Mouse (Mus musculus) lung, embryonic 14.5 days (tissue): ENCODE measurements at regions not wholly inside any gene's neighbourhood (a gene's known extent, or its start where the extent isn't known, plus 50 kb on each side); places are given as distances from the start of the nearest gene placed in this dataset.
A peak's percentile ranks its signal among the peaks of the same experiment; 100 is the strongest.

ENCODE experiments used
- ATAC-seq: fragments of 200-750 bp; cut with Nextera tagmentation; 2 replicates; pipeline ENCODE4 v1.8.0; 2017; ENCODE audit warnings: mild to moderate bottlenecking, moderate TSS enrichment, moderate library complexity; ENCODE audit not compliant: insufficient read depth
- DNase-seq: peaks from one replicate; pipeline ENCODE4 v3.0.0-alpha.2; 2015
- H3K27ac ChIP-seq: fragments of 300-500 bp; sonication (generic); 2 replicates; pipeline ENCODE4 v1.5.1; 2014; ENCODE audit warnings: low read depth, mild to moderate bottlenecking, moderate library complexity
- H3K27me3 ChIP-seq: fragments of 300-500 bp; sonication (generic); 2 replicates; pipeline ENCODE4 v1.6.1; 2014; ENCODE audit warnings: low read length, control low read depth; ENCODE audit not compliant: insufficient read depth
- H3K36me3 ChIP-seq: fragments of 300-500 bp; sonication (generic); 2 replicates; pipeline ENCODE4 v1.6.1; 2014; ENCODE audit warnings: control low read depth; ENCODE audit not compliant: insufficient read depth
- H3K4me1 ChIP-seq: fragments of 300-500 bp; sonication (generic); 2 replicates; pipeline ENCODE4 v1.6.1; 2014; ENCODE audit warnings: antibody characterized with exemption, control low read depth; ENCODE audit not compliant: insufficient read depth
- H3K4me2 ChIP-seq: fragments of 300-500 bp; sonication (generic); 2 replicates; pipeline ENCODE4 v1.6.1; 2014; ENCODE audit warnings: mild to moderate bottlenecking
- H3K4me3 ChIP-seq: fragments of 300-500 bp; sonication (generic); 2 replicates; pipeline ENCODE4 v1.5.1; 2014; ENCODE audit warnings: low read depth, low read length
- H3K9ac ChIP-seq: fragments of 300-500 bp; sonication (generic); 2 replicates; pipeline ENCODE4 v1.6.1; 2014
- H3K9me3 ChIP-seq: fragments of 300-500 bp; sonication (generic); 2 replicates; pipeline ENCODE4 v1.6.1; 2016; ENCODE audit warnings: low read depth, low read length, control low read depth
- CTCF ChIP-seq: IDR thresholded peaks from 2 replicates; pipeline ENCODE4 v1.5.1; 2016; ENCODE audit warnings: antibody characterized with exemption, low read depth
- WGBS: fragments of 180-500 bp; shearing (Covaris S2); extraction: QIAGEN DNeasy Blood & Tissue Kit; methylation state at CpG from one replicate; pipeline ENCODE4 v1.1.7; 2014; 5-methylcytosine and 5-hydroxymethylcytosine counted together

DNA sequence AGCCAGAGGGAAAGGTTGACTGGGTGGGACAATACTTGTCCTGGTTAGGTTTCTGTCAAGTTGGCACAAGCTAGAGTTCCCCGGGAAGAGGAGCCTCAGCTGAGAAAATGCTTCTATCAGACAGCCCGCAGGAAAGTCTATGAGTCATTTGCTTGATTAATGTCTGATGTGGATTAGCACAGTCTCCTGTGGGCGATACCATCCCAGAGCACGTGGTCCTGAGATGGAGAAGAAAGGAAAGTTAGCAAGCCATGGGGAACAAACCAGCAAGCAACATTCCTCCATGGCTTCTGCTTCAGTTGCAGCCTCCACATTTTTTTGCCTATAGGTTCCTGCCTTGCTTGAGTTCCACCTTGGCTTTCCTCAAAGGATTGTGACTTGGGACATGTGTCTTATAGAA lies 121.8 kb downstream of the Rchy1 start:
- Histone ChIP-seq H3K4me3 (no peak overlapping the region), H3K9ac (no peak overlapping the region), H3K27me3 (no peaks in the 10 kb centered on the region), H3K4me1 (peaks cover 6% of the 10 kb centered on the region; the same call in 1 of the 2 replicates), H3K27ac (no peak overlapping the region), H3K9me3 (no peaks in the 10 kb centered on the region), H3K4me2 (no peak overlapping the region), H3K36me3 (no peaks in the 10 kb centered on the region)
- ATAC-seq (no peak), DNase-seq (no peak)
- whole genome bisulfite sequencing, result 43% methylated on average over 4 of the region's 4 CpGs
- TF ChIP-seq CTCF, result no peak

DNA sequence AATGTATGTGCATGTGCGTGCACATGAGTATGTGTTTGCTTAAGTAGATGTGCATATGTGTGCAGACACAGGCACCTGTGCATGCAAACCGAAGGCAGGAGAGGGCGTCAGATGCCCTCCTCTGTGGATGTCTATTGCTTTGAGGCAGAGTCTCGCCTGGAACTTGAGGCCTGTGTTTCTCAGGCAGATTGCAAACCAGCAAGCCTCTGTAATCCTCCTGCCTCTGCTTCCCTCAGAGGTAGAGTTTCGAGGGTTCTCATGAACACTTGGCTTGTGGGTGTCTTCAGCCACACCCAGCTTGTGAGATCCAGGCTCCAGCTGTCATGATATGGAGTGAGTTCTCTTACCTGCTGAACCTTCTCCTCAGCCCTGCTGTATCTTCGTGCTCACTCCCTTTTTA lies 134.4 kb downstream of the Rchy1 start:
- TF ChIP-seq CTCF, result no peak
- no peaks in the 10 kb centered on the region for H3K4me1 ChIP-seq
- WGBS, result 87% methylated on average over 6 of the region's 6 CpGs

GRCm38 (mm10) chr5:91826636-91827035 lies 136.2 kb downstream of the Rchy1 start:
- 17% methylated on average over 1 of the region's 1 CpGs for WGBS
- Histone ChIP-seq H3K27me3 (no peaks in the 10 kb centered on the region), H3K4me1 (no peaks in the 10 kb centered on the region), H3K27ac (no peak overlapping the region), H3K4me3 (no peak overlapping the region), H3K9ac (no peak overlapping the region), H3K4me2 (no peak overlapping the region), H3K9me3 (peaks cover 3% of the 10 kb centered on the region; the same call in 1 of the 2 replicates), H3K36me3 (no peaks in the 10 kb centered on the region)
- no peak for TF ChIP-seq CTCF
- ATAC-seq (no peak), DNase-seq (no peak)

More for the DNA sequence above, 134.4 kb downstream of the Rchy1 start:
- H3K27me3 ChIP-seq, result no peaks in the 10 kb centered on the region
- no peak overlapping the region for H3K9ac ChIP-seq
- H3K4me3 ChIP-seq, result no peak overlapping the region
- H3K4me2 ChIP-seq, result no peak overlapping the region
- H3K36me3 ChIP-seq, result no peaks in the 10 kb centered on the region
- DNase-seq, result no peak
- ATAC-seq, result no peak
- H3K9me3 ChIP-seq, result peaks cover 3% of the 10 kb centered on the region; the same call in 1 of the 2 replicates
- no peak overlapping the region for H3K27ac ChIP-seq

DNA sequence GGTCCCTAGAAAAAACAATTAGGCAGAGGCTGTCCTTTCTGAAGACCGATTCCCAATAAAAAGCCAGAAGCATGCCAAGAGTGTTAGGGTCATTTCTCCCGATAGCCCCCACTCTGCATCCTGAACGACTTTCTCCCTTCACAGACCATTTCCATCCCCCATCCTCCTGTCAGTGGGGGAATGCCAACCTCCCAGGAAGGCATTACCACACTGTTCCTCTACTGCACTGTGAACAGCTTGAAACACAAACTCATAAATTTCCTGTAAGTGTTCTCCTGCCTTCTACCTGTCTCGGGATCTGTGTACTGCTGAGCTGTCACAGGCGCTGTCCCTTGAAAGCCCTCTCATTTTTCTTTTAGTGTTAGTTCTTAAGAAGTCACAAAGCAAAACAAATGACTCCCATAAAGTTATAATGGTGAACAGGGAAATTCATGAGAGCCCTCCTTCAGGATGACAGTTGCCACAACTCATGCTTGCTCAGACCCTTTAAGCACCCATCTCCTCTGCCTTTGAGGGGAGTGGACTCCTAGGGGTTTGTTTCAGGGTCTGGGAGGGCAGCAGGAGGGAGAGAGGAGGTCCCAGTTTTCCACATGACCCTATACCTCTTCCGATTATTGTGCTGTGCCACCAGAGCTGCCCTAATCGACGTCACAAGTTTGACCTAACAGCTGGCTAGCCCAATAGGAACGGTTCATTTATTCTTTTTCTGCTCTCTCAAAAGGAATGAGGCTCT lies 139.9 kb downstream of the Rchy1 start:
- Histone ChIP-seq H3K36me3 (no peaks in the 10 kb centered on the region), H3K27me3 (no peaks in the 10 kb centered on the region), H3K4me2 (no peak overlapping the region), H3K4me1 (no peaks in the 10 kb centered on the region), H3K27ac (no peak overlapping the region), H3K9me3 (peaks cover 3% of the 10 kb centered on the region; the same call in 1 of the 2 replicates), H3K4me3 (no peak overlapping the region), H3K9ac (no peak overlapping the region)
- no peak for DNase-seq
- 54% methylated on average over 9 of the region's 9 CpGs for WGBS
- no peak for TF ChIP-seq CTCF
- ATAC-seq, result no peak

- no peak for ATAC-seq
- Histone ChIP-seq H3K9ac (no peak overlapping the region), H3K27ac (no peak overlapping the region)
Measured at GRCm38 (mm10) chr5:91818800-91819199, 144.1 kb downstream of the Rchy1 start.

GRCm38 (mm10) chr5:91818195-91818594 lies 144.7 kb downstream of the Rchy1 start:
- Histone ChIP-seq H3K27ac (no peak overlapping the region; the same call in 1 of the 2 replicates), H3K4me1 (no peaks in the 10 kb centered on the region), H3K36me3 (no peaks in the 10 kb centered on the region), H3K9ac (no peak overlapping the region), H3K4me3 (no peak overlapping the region), H3K9me3 (no peaks in the 10 kb centered on the region), H3K4me2 (no peak overlapping the region), H3K27me3 (no peaks in the 10 kb centered on the region)
- DNase-seq, result no peak
- WGBS, result 68% methylated on average over 11 of the region's 11 CpGs
- ATAC-seq, result no peak
- TF ChIP-seq CTCF, result no peak

More at GRCm38 (mm10) chr5:91818800-91819199, 144.1 kb downstream of the Rchy1 start:
- Histone ChIP-seq H3K4me1 (no peaks in the 10 kb centered on the region), H3K36me3 (no peaks in the 10 kb centered on the region), H3K4me2 (no peak overlapping the region), H3K9me3 (no peaks in the 10 kb centered on the region), H3K4me3 (no peak overlapping the region), H3K27me3 (no peaks in the 10 kb centered on the region)
- WGBS, result 76% methylated on average over 12 of the region's 12 CpGs
- DNase-seq, result no peak
- TF ChIP-seq CTCF, result no peak

DNA sequence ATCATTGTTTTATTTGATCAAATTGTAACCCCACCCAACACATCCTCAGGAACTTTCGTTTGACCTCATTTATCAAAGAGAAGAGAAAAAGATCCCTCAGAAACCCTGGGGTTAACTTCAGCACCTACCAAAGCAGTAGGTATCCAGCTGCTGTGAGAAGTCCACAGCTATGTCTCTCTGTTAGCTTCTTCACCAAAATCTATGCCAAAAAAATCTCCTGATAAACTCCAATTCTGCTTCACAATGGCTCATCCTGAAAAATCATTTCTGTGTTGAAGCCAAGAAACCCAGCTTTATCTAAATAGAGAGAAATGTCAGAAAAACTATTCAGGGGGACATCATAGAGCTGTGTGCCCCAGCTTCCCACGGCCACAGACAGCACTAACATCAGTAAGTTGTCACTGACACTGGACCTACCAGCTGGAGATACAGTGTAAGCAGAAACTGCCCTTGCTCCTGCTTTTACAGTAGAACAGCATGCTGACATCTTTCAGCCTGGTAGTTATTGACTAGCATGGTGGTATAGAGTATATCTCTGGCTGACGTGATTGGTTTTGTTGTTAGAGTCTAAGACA lies 146.4 kb downstream of the Rchy1 start:
- DNase-seq, result peak; percentile 80
- no peak overlapping the region; the same call in 1 of the 2 replicates for H3K27ac ChIP-seq
- no peak overlapping the region for H3K9ac ChIP-seq
- H3K36me3 ChIP-seq, result no peaks in the 10 kb centered on the region
- ATAC-seq, result peak; percentile 95
- WGBS, result 42% methylated on average over 3 of the region's 3 CpGs
- no peaks in the 10 kb centered on the region for H3K9me3 ChIP-seq
- H3K4me2 ChIP-seq, result no peak overlapping the region
- H3K27me3 ChIP-seq, result no peaks in the 10 kb centered on the region
- H3K4me3 ChIP-seq, result no peak overlapping the region
- no peaks in the 10 kb centered on the region for H3K4me1 ChIP-seq
- TF ChIP-seq CTCF, result no peak
